In genomic region chr10:52280623-52281022, GRCm38 (mm10) we compare ENCODE assay signal across 24 mouse cellular contexts. TPM values are rescaled to one million over a fixed set of nuclear protein-coding genes. Genes with fewer than 3 reads are reported as not detected.
DNase-seq lines count a peak whose midpoint lies in the region; ATAC-seq and TF ChIP-seq lines count a peak whose summit lies in the region.
"Had no signal": no experiment of that assay in that cellular context is flagged by ENCODE, and none has a peak within 500 bp of the region (broad histone marks: within the 10 kb centered on the region; RNA-seq: fewer than 3 reads in every experiment).

No protein-coding gene starts in this region.

- H3K9me3 ChIP-seq in E14TG2a.4 (ENCODE audit: low read length) = no peaks in the 10 kb centered on the region
- no peaks in the 10 kb centered on the region for H3K9me3 ChIP-seq in stomach, postnatal 0 days (ENCODE audit: control insufficient read depth, low read length)
- H3K9me3 ChIP-seq: embryonic facial prominence, embryonic 13.5 days; forebrain, embryonic 12.5 days; heart, embryonic 15.5 days; hindbrain, embryonic 10.5 days had no signal

- no peaks in the 10 kb centered on the region for H3K27me3 ChIP-seq in E14TG2a.4 (ENCODE audit: insufficient read depth, low read length)
- no peaks in the 10 kb centered on the region for H3K27me3 ChIP-seq in stomach, postnatal 0 days (ENCODE audit: control insufficient read depth, insufficient read depth, low read length)
- H3K27me3 ChIP-seq: embryonic facial prominence, embryonic 13.5 days; forebrain, embryonic 12.5 days; heart, embryonic 15.5 days had no signal

- TF ChIP-seq EP300 in stomach, postnatal 0 days (optimal IDR thresholded peaks at IDR 0.05) = no peak

- WGBS in stomach, postnatal 0 days = 65% methylated on average over 3 of the region's 3 CpGs

- H3K36me3 ChIP-seq in E14TG2a.4 (ENCODE audit: insufficient read depth, low read length) = peaks cover 25% of the 10 kb centered on the region
- H3K36me3 ChIP-seq in stomach, postnatal 0 days (ENCODE audit: control insufficient read depth, insufficient read depth, low read length) = no peaks in the 10 kb centered on the region
- H3K36me3 ChIP-seq: forebrain, embryonic 12.5 days; heart, embryonic 15.5 days; hindbrain, embryonic 10.5 days had no signal

- peak; percentile 13 for DNase-seq in heart, adult 11 months
- DNase-seq in heart, postnatal 4 days = no peak
- peak; percentile 23 to 46 for DNase-seq in lung, adult 18-20 months
- DNase-seq in lung, postnatal 4 days = no peak
- DNase-seq in stomach, postnatal 0 days (ENCODE audit: low spot score) = peak; percentile 67
- no peak for DNase-seq in layer of hippocampus, adult 2 months (ENCODE audit: low spot score in 2 of 2)
- DNase-seq: adrenal gland, adult 2 months; adrenal gland, postnatal 25 days; B cell, adult 2 months; cerebellum, adult 18-20 months; cerebellum, adult 9-11 months; cerebellum, postnatal 36 days; gastrocnemius, postnatal 10 days; heart, adult 2 months; heart, postnatal 14 days had no signal

- peak overlapping the region; percentile 35; the same call in 1 of the 2 replicates for H3K27ac ChIP-seq in stomach, postnatal 0 days (replicated peaks)
- H3K27ac ChIP-seq in layer of hippocampus, adult 2 months = no peak overlapping the region
- H3K27ac ChIP-seq: embryonic facial prominence, embryonic 13.5 days; forebrain, embryonic 12.5 days; heart, adult 2 months; heart, embryonic 15.5 days; hindbrain, embryonic 10.5 days; hindbrain, embryonic 14.5 days had no signal

- peak; percentile 78 for ATAC-seq in stomach, postnatal 0 days (ENCODE audit: low FRiP score, low TSS enrichment)
- ATAC-seq: CD4-positive, CD25-positive, alpha-beta regulatory T cell, adult 4 months; forebrain, embryonic 16.5 days had no signal

- no peak for TF ChIP-seq CTCF in E14TG2a.4 (conservative IDR thresholded peaks at IDR 0.05; ENCODE audit: low read length)
- TF ChIP-seq CTCF in stomach, postnatal 0 days (IDR thresholded peaks at IDR 0.05; ENCODE audit: low read depth) = no peak
- TF ChIP-seq CTCF in layer of hippocampus, adult 2 months (conservative IDR thresholded peaks at IDR 0.05) = no peak

- H3K4me2 ChIP-seq in stomach, postnatal 0 days (replicated peaks; ENCODE audit: low read depth) = no peak overlapping the region
- H3K4me2 ChIP-seq: embryonic facial prominence, embryonic 13.5 days; forebrain, embryonic 12.5 days; heart, embryonic 11.5 days; heart, embryonic 15.5 days; hindbrain, embryonic 14.5 days had no signal

- no peak overlapping the region for H3K9ac ChIP-seq in stomach, postnatal 0 days (ENCODE audit: low read length)
- H3K9ac ChIP-seq: embryonic facial prominence, embryonic 13.5 days; forebrain, embryonic 12.5 days; heart, embryonic 15.5 days; hindbrain, embryonic 14.5 days had no signal

- H3K4me1 ChIP-seq in E14TG2a.4 (replicated peaks; ENCODE audit: low read depth, low read length) = peaks cover 89% of the 10 kb centered on the region
- H3K4me1 ChIP-seq in stomach, postnatal 0 days (replicated peaks; ENCODE audit: control insufficient read depth, insufficient read depth) = no peaks in the 10 kb centered on the region
- H3K4me1 ChIP-seq: embryonic facial prominence, embryonic 13.5 days; forebrain, embryonic 12.5 days; hindbrain, embryonic 10.5 days had no signal

- peak overlapping the region; percentile 62 for H3K4me3 ChIP-seq in E14TG2a.4 (replicated peaks; ENCODE audit: low read length)
- H3K4me3 ChIP-seq in stomach, postnatal 0 days (ENCODE audit: low read depth, low read length) = no peak overlapping the region
- H3K4me3 ChIP-seq in layer of hippocampus, adult 2 months = no peak overlapping the region
- H3K4me3 ChIP-seq: embryonic facial prominence, embryonic 13.5 days; forebrain, embryonic 12.5 days; heart, adult 2 months; heart, embryonic 15.5 days; hindbrain, embryonic 10.5 days had no signal

RNA-seq across cellular contexts. Expression of gene Dcbld1, which starts 47.2 kb away (rescaled TPM):
- total RNA-seq in heart, postnatal 4 days (2021) = 1 to 10 TPM; 6.0 to 6.2 TPM
- 16.6 and 18.6 TPM in 2 replicates for polyA plus RNA-seq in stomach, postnatal 0 days (2015; fragmentation: Nextera tagmentation; extraction: Ambion mirVana)
- total RNA-seq in layer of hippocampus, adult 2 months (2021) = 1 to 10 TPM; 6.1 to 6.8 TPM
- polyA plus RNA-seq: CD4-positive, CD25-positive, alpha-beta regulatory T cell, adult 4 months had no signal

Comparison
In these comparisons a context has a peak if more than half of its experiments do, and no peak if none do; other contexts are left out.
1. DNase-seq: peak in heart, adult 11 months (single experiment), lung, adult 18-20 months (2 of 2) and stomach, postnatal 0 days (single experiment); none in heart, postnatal 4 days (single experiment), lung, postnatal 4 days (0 of 2) and layer of hippocampus, adult 2 months (0 of 2).